Mouse (Mus musculus): ENCODE data around the gene Mcm3.

DNA sequence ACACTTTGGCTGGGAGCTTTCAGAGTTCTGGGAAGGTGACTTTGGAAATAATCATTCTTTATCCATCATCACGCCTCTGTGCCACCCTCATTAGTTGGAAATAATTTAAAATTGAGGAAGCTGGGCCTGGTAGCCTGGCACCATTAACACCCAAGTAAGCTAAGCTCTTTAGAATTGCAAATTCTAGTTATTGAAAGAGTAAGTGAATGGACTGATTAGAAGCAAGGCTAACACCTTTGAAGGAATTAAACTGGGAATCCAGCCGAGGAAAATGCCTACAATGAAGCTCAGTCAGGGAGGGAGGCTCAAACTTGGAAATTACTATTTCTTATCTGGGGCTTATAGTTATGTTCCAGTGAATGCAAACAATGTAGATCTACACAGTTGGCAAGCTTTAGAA is 3.8 kb upstream of the Mcm3 start:
- no peak for TF ChIP-seq CTCF (IDR thresholded peaks at IDR 0.05; ENCODE audit: control insufficient read depth, insufficient read depth, low read length)
- no peak for TF ChIP-seq POLR2A (IDR thresholded peaks at IDR 0.05; ENCODE audit: borderline replicate concordance, control insufficient read depth, low read depth, low read length)

Data from bone marrow, adult 2 months (tissue).